Mouse (Mus musculus): ENCODE results near the gene Tet2. TPM values are rescaled to one million over a fixed set of nuclear protein-coding genes. Genes with fewer than 3 reads are reported as not detected.
"Not testable (repeated sequence)": the region's sequence is repeated elsewhere in the genome, so short reads cannot be mapped to it uniquely, and the experiment has no call there.

Tet2 gene
- polyA plus RNA-seq (2011; ENCODE audit: insufficient read depth, insufficient read length, low replicate concordance, missing spikeins) = 7.5 and 14.8 TPM in 2 replicates

DNA sequence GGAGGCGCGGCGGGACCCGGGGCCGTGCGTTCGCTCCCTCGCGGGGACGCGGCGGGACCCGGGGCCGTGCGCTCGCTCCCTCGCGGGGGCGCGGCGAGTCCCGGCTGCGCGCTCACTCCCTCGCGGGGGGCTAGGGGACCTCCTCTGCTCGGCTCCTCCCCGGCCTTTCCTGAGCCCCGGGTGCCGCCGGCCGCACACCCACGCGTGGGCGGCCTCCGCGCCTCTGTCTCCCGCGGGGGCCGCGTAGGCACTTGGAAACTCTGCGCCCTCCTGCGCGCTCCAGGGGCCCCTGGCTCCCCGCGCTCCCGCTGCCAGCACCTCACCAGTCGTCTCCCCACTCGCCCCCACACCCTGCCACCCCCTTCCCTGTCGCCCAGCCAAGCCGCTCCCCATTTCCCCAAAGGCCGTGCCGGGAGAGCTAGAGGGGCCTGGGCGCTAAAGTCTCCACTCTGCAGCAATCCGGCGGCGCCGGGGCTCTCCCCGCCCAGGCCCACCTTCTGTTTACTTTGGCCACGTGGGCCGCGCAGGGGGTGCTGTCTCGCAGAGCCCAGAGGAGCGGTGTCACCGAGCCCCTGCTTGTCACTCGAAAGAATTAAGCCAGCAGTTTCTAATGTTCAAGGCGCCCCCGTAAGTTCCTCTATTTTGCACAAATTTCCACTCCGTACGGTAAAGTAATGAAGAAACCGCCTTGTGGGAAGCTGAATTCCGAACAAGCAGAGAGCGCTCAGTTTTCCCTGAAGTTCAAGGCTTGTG lies at the start of gene Tet2:
TSS of gene Tet2 (minus strand) at position 589 of the 753 bp plus-strand sequence.
- under 1% methylated on average over 73 of the region's 73 CpGs for WGBS
- peaks cover 1% of the 10 kb centered on the region; the same call in 1 of the 2 replicates for H3K4me1 ChIP-seq (ENCODE audit: control insufficient read depth, insufficient read depth, low read length)
- peak within 1 kb of the TSS; percentile 65 for H3K4me3 ChIP-seq (replicated peaks; ENCODE audit: control insufficient read depth, low read depth, low read length)
- no peak for TF ChIP-seq POLR2A (IDR thresholded peaks at IDR 0.05; ENCODE audit: borderline replicate concordance, control insufficient read depth, low read depth, low read length)
- no peak for TF ChIP-seq CTCF (IDR thresholded peaks at IDR 0.05; ENCODE audit: control insufficient read depth, insufficient read depth, low read length)
- H3K27ac ChIP-seq (ENCODE audit: control insufficient read depth, insufficient read depth, low read depth, low read length, poor library complexity) = peak within 1 kb of the TSS; percentile 76

DNA sequence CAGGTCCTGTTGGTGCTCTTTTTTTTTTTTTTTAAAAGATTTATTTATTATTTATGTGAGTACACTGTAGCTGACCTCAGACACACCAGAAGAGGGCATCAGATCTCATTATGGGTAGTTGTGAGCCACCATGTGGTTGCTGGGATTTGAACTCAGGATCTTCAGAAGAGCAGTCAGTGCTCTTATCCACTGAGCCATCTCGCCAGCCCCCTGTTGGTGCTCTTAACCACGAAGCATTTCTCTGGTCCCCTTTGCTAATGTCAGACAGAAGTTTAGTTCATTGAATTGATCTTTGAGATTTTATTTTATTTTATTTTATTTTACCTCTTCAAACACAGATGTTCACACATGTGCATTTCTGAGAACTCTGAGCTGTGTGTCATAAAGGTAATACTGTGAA lies 48.1 kb upstream of the Tet2 start:
- H3K4me1 ChIP-seq (ENCODE audit: control insufficient read depth, insufficient read depth, low read length) = not testable (repeated sequence)

DNA sequence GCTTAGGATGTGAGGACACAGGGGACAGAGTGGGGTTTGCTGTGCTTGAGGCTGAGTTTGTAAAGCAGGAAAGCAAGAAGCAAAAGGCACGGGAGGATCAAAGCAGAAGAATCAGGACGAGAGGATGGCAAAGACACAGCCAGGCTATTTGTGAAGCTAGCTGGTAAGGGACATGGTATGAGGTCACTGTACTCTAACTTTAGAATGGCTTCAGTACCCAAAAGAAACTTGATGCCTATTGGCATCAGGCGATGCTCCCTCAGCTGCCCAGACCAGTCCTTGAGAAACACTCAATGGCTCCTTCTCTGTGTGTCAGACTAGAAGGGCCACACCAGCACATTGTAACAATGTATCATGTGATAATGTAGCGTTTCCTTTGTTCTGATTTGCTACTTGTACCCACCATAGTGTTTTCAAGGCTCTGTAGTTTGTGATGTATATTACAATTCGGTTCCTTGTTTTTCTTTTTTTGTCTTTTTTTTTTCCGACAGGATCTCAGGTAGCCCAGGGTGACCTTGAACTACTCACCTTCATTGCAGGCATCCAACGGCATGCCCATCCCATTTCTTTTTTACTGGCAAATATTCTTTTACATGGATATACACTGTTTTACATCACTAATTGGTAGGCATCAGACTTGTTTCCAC lies 45.7 kb upstream of the Tet2 start:
- H3K4me1 ChIP-seq (ENCODE audit: control insufficient read depth, insufficient read depth, low read length) = no peaks in the 10 kb centered on the region; the same call in 1 of the 2 replicates
- TF ChIP-seq CTCF (IDR thresholded peaks at IDR 0.05; ENCODE audit: control insufficient read depth, insufficient read depth, low read length) = no peak
- TF ChIP-seq POLR2A (IDR thresholded peaks at IDR 0.05; ENCODE audit: borderline replicate concordance, control insufficient read depth, low read depth, low read length) = no peak
- no peak overlapping the region for H3K27ac ChIP-seq (ENCODE audit: control insufficient read depth, insufficient read depth, low read depth, low read length, poor library complexity)
- H3K4me3 ChIP-seq (replicated peaks; ENCODE audit: control insufficient read depth, low read depth, low read length) = no peak overlapping the region
- 88% methylated on average over 7 of the region's 7 CpGs for WGBS

More for the DNA sequence above, 48.1 kb upstream of the Tet2 start:
- not testable (repeated sequence) for H3K27ac ChIP-seq (ENCODE audit: control insufficient read depth, insufficient read depth, low read depth, low read length, poor library complexity); H3K4me3 ChIP-seq (replicated peaks; ENCODE audit: control insufficient read depth, low read depth, low read length)
- 76% methylated on average over 2 of the region's 2 CpGs for WGBS

GRCm38 (mm10) chr3:133585010-133585409 lies 40.1 kb upstream of the Tet2 start:
- Histone ChIP-seq H3K4me1 (ENCODE audit: control insufficient read depth, insufficient read depth, low read length) (peaks cover 1% of the 10 kb centered on the region; the same call in 1 of the 2 replicates), H3K4me3 (replicated peaks; ENCODE audit: control insufficient read depth, low read depth, low read length) (no peak overlapping the region), H3K27ac (ENCODE audit: control insufficient read depth, insufficient read depth, low read depth, low read length, poor library complexity) (peak overlapping the region; percentile 57)
- WGBS = 24% methylated on average over 2 of the region's 2 CpGs
- no peak for TF ChIP-seq POLR2A (IDR thresholded peaks at IDR 0.05; ENCODE audit: borderline replicate concordance, control insufficient read depth, low read depth, low read length)
- no peak for TF ChIP-seq CTCF (IDR thresholded peaks at IDR 0.05; ENCODE audit: control insufficient read depth, insufficient read depth, low read length)

GRCm38 (mm10) chr3:133583411-133584025 lies 38.6 kb upstream of the Tet2 start:
- 19% methylated on average over 9 of the region's 9 CpGs for WGBS
- Histone ChIP-seq H3K27ac (ENCODE audit: control insufficient read depth, insufficient read depth, low read depth, low read length, poor library complexity) (peak overlapping the region; percentile 78), H3K4me1 (ENCODE audit: control insufficient read depth, insufficient read depth, low read length) (peaks cover 1% of the 10 kb centered on the region; the same call in 1 of the 2 replicates), H3K4me3 (replicated peaks; ENCODE audit: control insufficient read depth, low read depth, low read length) (no peak overlapping the region)
- TF ChIP-seq POLR2A (IDR thresholded peaks at IDR 0.05; ENCODE audit: borderline replicate concordance, control insufficient read depth, low read depth, low read length) = no peak
- no peak for TF ChIP-seq CTCF (IDR thresholded peaks at IDR 0.05; ENCODE audit: control insufficient read depth, insufficient read depth, low read length)

DNA sequence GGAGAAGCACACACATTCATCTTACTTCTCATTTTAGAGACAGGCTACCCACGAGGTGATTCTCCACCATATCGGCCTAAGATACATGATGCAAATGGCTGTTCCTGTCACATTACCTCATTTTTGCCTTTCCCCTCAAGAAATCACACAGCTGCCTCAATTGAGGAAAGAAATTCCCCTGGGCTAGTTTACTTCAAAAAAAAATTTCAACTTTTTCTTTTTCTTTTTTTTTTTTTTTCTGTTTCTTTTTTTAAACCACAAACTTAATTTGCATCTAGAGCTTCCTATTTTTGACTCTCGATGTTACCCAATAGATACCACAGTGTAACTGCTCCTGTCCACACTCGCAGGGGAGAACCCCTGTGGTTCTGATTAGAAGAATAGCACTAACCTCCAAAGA lies 38.0 kb upstream of the Tet2 start:
- Histone ChIP-seq H3K27ac (ENCODE audit: control insufficient read depth, insufficient read depth, low read depth, low read length, poor library complexity) (peak overlapping the region; percentile 29; the same call in 1 of the 2 replicates), H3K4me1 (ENCODE audit: control insufficient read depth, insufficient read depth, low read length) (peaks cover 1% of the 10 kb centered on the region; the same call in 1 of the 2 replicates), H3K4me3 (replicated peaks; ENCODE audit: control insufficient read depth, low read depth, low read length) (no peak overlapping the region)
- 4% methylated on average over 4 of the region's 4 CpGs for WGBS
- TF ChIP-seq POLR2A (IDR thresholded peaks at IDR 0.05; ENCODE audit: borderline replicate concordance, control insufficient read depth, low read depth, low read length) (no peak), CTCF (IDR thresholded peaks at IDR 0.05; ENCODE audit: control insufficient read depth, insufficient read depth, low read length) (no peak)

- no peak overlapping the region for H3K27ac ChIP-seq (ENCODE audit: control insufficient read depth, insufficient read depth, low read depth, low read length, poor library complexity)
- peaks cover 1% of the 10 kb centered on the region; the same call in 1 of the 2 replicates for H3K4me1 ChIP-seq (ENCODE audit: control insufficient read depth, insufficient read depth, low read length)
- H3K4me3 ChIP-seq (replicated peaks; ENCODE audit: control insufficient read depth, low read depth, low read length) = no peak overlapping the region
- 63% methylated on average over 5 of the region's 5 CpGs for WGBS
- TF ChIP-seq POLR2A (IDR thresholded peaks at IDR 0.05; ENCODE audit: borderline replicate concordance, control insufficient read depth, low read depth, low read length) (no peak), CTCF (IDR thresholded peaks at IDR 0.05; ENCODE audit: control insufficient read depth, insufficient read depth, low read length) (no peak)
Measured at GRCm38 (mm10) chr3:133582096-133582495, 37.2 kb upstream of the Tet2 start.

- peaks cover 1% of the 10 kb centered on the region; the same call in 1 of the 2 replicates for H3K4me1 ChIP-seq (ENCODE audit: control insufficient read depth, insufficient read depth, low read length)
- no peak overlapping the region for H3K4me3 ChIP-seq (replicated peaks; ENCODE audit: control insufficient read depth, low read depth, low read length)
- no peak overlapping the region for H3K27ac ChIP-seq (ENCODE audit: control insufficient read depth, insufficient read depth, low read depth, low read length, poor library complexity)
- no peak for TF ChIP-seq POLR2A (IDR thresholded peaks at IDR 0.05; ENCODE audit: borderline replicate concordance, control insufficient read depth, low read depth, low read length)
- no peak for TF ChIP-seq CTCF (IDR thresholded peaks at IDR 0.05; ENCODE audit: control insufficient read depth, insufficient read depth, low read length)
- 52% methylated on average over 4 of the region's 4 CpGs for WGBS
Measured at GRCm38 (mm10) chr3:133581541-133581940, 36.6 kb upstream of the Tet2 start.

All from bone marrow, adult 2 months (tissue).